Mouse (Mus musculus): Measurements from ENCODE around the gene Krt14. TPM values are rescaled to one million over a fixed set of nuclear protein-coding genes. Genes with fewer than 3 reads are reported as not detected.
"Not testable (repeated sequence)": the region's sequence is repeated elsewhere in the genome, so short reads cannot be mapped to it uniquely, and the experiment has no call there.

The Krt14 gene
- 110 and 120 TPM in 2 replicates for polyA plus RNA-seq (2016; fragmentation: Nextera tagmentation; extraction: Ambion mirVana)

DNA sequence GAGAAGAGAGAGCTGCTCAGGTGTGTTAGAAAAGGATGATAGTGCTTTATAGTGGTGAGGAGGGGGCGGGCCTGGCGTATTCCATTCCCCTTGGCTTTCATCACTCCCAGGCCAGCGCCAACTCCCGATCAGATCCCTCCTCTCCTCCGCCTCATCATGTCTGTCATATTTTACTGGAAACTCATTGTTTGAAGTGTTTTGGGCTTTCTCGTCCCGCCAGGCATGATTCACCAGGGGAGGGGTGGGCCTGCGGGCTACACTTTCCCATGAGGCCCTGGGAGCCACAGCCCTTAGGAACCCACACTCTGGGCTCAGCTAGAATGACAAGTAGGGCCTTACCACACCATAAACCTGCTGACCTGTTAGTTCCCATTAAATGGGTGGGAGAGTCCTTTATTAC is at the start of gene Krt14:
TSS of gene Krt14 (minus strand) at position 51 of the 400 bp plus-strand sequence.
- no peaks in the 10 kb centered on the region for H3K27me3 ChIP-seq
- no peak within 1 kb of the TSS for H3K9ac ChIP-seq
- no peaks in the 10 kb centered on the region for H3K4me1 ChIP-seq
- no peak within 1 kb of the TSS for H3K4me2 ChIP-seq (replicated peaks)
- H3K27ac ChIP-seq = peak within 1 kb of the TSS; percentile 63
- no peak for ATAC-seq (ENCODE audit: insufficient number of reproducible peaks, insufficient read depth, low FRiP score, low TSS enrichment)
- no peaks in the 10 kb centered on the region for H3K36me3 ChIP-seq
- 85% methylated on average over 8 of the region's 8 CpGs for WGBS
- 0 out of 2 replicates have a peak within 1 kb of the TSS, but pooled peaks have one; percentile 2 for H3K4me3 ChIP-seq
- no peaks in the 10 kb centered on the region for H3K9me3 ChIP-seq

DNA sequence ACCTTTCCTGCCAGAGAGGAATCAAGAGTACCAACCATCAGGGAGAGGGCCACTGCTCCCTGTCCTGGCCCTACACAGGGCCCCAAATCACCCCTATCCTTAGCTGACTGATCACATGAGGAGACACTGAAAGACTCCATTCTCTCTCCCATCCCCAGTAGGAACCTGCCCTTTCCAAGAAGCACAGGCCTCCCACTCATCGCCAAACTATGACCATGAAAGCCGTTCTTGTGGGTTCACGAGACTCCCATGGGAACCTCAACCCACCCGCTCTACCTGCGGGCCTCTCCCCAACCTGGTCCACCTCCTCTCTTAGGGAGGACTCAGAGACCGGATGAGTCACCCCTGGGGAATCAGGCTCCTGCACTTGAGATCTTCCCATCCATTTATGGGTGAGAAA is 48.2 kb upstream of the Krt14 start:
- Histone ChIP-seq H3K36me3 (no peaks in the 10 kb centered on the region), H3K4me2 (replicated peaks) (no peak overlapping the region), H3K9ac (no peak overlapping the region), H3K9me3 (no peaks in the 10 kb centered on the region), H3K27ac (no peak overlapping the region), H3K4me3 (no peak overlapping the region), H3K27me3 (no peaks in the 10 kb centered on the region), H3K4me1 (no peaks in the 10 kb centered on the region)
- WGBS = 92% methylated on average over 6 of the region's 6 CpGs
- ATAC-seq (ENCODE audit: insufficient number of reproducible peaks, insufficient read depth, low FRiP score, low TSS enrichment) = no peak

DNA sequence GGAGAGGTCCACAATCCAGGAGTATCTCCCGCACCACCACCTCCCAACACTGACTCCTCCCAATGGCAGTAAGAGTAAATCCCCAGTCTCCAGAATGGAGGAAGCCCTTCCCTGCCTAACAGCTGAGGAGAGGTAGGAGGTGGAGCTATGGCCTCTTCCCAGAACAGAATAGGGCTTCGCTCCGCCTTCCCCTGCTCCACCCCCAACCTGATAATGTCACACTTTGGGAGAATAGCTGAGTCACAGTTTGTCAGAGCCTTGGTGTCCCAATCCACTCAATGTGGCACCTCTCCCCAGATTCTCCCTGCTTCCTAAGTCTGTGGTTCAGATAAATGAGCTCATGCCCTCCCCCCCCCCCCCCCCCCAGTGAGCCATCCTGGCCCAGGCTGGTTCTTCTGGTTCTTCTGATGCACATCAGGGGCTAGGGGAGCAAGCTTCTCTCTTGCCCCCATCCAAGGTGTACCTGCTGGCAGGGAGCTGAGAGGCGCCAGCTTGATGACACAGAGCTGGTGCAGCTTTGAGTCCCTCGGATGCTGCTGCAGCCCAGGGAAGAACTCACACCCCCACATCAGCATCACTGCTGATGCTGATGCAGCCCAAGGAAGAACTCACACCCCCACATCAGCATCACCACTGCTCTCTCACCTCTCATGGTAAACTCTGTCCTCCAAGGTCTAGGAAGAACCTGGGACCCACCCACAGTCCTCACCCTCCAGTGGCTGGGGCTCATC is 47.2 kb upstream of the Krt14 start:
- H3K4me3 ChIP-seq = no peak overlapping the region
- no peak for ATAC-seq (ENCODE audit: insufficient number of reproducible peaks, insufficient read depth, low FRiP score, low TSS enrichment)
- no peaks in the 10 kb centered on the region for H3K4me1 ChIP-seq
- H3K27ac ChIP-seq = no peak overlapping the region
- no peaks in the 10 kb centered on the region for H3K9me3 ChIP-seq
- H3K4me2 ChIP-seq (replicated peaks) = no peak overlapping the region
- no peaks in the 10 kb centered on the region for H3K36me3 ChIP-seq
- no peak overlapping the region for H3K9ac ChIP-seq
- no peaks in the 10 kb centered on the region for H3K27me3 ChIP-seq
- 65% methylated on average over 5 of the region's 5 CpGs for WGBS

DNA sequence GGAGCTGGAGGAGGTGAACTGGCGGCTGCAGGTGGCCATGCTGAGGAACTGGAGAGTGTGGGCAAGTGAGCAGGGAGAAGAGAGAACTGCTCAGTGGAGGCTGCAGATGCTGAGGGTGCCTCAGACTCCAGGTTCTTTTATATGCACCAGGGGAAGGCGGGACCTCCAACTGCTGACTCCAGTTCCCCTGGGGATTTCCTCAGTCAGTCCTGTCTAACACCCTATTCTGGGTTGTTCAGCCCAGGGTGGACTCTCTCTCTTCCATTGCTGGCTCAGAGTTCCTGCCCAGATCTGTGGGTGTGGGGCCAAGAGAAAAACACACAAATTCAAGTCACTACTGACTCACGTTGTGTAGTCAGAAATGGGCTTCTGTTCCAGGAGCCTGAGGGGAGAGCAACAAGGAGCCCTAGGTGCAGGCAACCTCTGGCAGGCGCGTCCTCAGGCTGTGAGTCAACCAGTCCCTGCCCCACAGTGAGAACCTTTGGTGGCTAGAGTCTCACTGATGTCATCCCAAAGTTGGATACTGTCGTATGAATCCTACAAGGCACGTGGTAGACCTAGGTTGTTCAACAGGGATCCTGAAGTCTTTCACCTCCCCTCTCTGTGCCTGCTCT is 41.6 kb upstream of the Krt14 start, which contains the start of gene Krt16:
TSS of gene Krt16 (minus strand) at position 51 of the 614 bp plus-strand sequence.
- Histone ChIP-seq H3K27me3 (no peaks in the 10 kb centered on the region), H3K27ac (no peak within 1 kb of the TSS), H3K4me1 (no peaks in the 10 kb centered on the region), H3K9ac (no peak within 1 kb of the TSS), H3K4me3 (no peak within 1 kb of the TSS), H3K4me2 (replicated peaks) (no peak within 1 kb of the TSS), H3K36me3 (no peaks in the 10 kb centered on the region), H3K9me3 (no peaks in the 10 kb centered on the region)
- no peak for ATAC-seq (ENCODE audit: insufficient number of reproducible peaks, insufficient read depth, low FRiP score, low TSS enrichment)
- WGBS = 81% methylated on average over 7 of the region's 7 CpGs

DNA sequence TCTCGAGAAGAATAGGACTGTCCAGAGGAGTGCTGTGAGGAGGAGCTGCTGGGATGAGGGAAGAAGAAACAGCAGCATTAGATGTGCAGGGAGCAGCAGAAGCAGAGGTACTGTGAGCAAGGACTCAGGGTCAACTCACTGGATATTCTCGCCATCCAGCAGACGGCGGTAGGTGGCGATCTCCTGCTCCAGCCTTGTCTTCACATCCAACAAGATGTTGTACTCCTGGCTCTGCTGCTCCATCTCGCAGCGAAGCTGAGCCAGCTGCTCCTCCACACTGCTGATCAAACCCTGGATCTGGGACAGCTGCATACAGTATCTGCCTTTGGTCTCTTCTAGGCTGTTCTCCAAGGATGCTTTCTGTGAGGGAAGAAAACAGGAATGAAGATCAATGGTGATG is 39.1 kb upstream of the Krt14 start:
- H3K9me3 ChIP-seq; H3K4me2 ChIP-seq (replicated peaks); H3K4me1 ChIP-seq; H3K9ac ChIP-seq; H3K4me3 ChIP-seq; H3K36me3 ChIP-seq; ATAC-seq (ENCODE audit: insufficient number of reproducible peaks, insufficient read depth, low FRiP score, low TSS enrichment); H3K27ac ChIP-seq; H3K27me3 ChIP-seq: not testable (repeated sequence)
- WGBS = 78% methylated on average over 7 of the region's 7 CpGs

DNA sequence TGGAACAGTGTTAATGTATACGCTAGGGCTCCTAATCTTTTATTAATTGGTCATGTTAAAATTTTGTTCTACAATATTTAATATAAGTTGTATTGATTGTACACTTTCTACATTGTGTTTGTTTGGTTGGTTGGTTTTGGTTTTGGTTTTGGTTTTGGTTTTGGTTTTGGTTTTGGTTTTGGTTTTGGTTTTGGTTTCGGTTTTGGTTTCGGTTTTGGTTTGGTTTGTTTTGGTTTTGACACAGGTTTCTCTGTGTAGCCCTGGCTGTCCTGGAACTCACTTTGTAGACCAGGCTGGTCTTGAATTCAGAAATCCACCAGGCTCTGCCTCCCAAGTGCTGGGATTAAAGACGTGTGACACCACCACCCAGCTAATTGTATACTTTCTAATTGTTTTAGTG is 32.9 kb upstream of the Krt14 start:
- not testable (repeated sequence) for H3K9ac ChIP-seq; H3K36me3 ChIP-seq; H3K27me3 ChIP-seq; ATAC-seq (ENCODE audit: insufficient number of reproducible peaks, insufficient read depth, low FRiP score, low TSS enrichment); H3K4me2 ChIP-seq (replicated peaks); H3K9me3 ChIP-seq; H3K4me3 ChIP-seq; H3K4me1 ChIP-seq; H3K27ac ChIP-seq
- WGBS = 90% methylated on average over 4 of the region's 4 CpGs

DNA sequence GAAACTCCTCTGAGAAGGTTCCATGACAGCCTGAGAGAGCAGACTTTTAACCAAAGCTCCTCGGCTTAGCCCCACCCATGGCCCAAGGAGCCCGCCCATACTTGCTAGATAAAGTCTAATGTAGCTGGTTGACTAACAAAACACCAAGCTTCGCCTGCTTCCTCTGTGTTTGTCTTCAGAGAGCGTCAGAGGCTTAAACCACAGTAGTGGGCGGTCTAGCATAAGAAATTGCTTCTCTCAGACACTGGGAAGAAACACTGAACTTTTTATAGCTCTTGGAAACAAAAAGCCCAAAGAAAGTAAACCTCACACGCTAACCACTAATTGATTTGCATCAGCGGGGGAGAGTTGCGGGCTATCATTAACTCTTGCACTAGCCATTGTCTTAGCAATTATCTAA is 14.4 kb upstream of the Krt14 start:
- 76% methylated on average over 8 of the region's 8 CpGs for WGBS
- Histone ChIP-seq H3K9me3 (0 out of 2 replicates have a peak, but pooled peaks cover 3% of the 10 kb centered on the region), H3K27me3 (no peaks in the 10 kb centered on the region), H3K9ac (no peak overlapping the region), H3K4me2 (replicated peaks) (no peak overlapping the region), H3K4me3 (no peak overlapping the region), H3K27ac (no peak overlapping the region), H3K4me1 (no peaks in the 10 kb centered on the region), H3K36me3 (no peaks in the 10 kb centered on the region)
- ATAC-seq (ENCODE audit: insufficient number of reproducible peaks, insufficient read depth, low FRiP score, low TSS enrichment) = no peak

DNA sequence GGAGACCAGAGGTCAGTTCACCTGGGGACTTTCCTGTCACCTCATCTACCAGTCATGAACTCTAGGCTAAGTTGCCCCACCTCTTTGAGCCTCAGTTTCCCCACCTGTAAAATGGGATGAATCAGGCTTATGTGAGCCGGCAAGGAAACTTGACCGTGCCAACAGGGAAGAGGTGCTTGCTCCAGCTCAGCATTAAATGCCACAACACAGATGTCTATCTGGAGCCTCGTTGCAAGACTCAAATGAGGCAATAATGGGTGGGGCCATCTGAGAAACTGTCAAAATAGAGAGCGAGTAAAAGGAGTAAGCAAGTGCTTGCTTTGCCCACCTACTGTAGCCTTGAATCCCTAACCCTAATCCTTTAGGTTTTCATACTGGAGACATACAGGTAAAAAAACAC is 12.0 kb upstream of the Krt14 start:
- Histone ChIP-seq H3K36me3 (no peaks in the 10 kb centered on the region), H3K27ac (no peak overlapping the region), H3K4me3 (no peak overlapping the region), H3K9me3 (no peaks in the 10 kb centered on the region), H3K27me3 (no peaks in the 10 kb centered on the region), H3K4me2 (replicated peaks) (no peak overlapping the region), H3K4me1 (no peaks in the 10 kb centered on the region), H3K9ac (no peak overlapping the region)
- 82% methylated on average over 4 of the region's 4 CpGs for WGBS
- no peak for ATAC-seq (ENCODE audit: insufficient number of reproducible peaks, insufficient read depth, low FRiP score, low TSS enrichment)

DNA sequence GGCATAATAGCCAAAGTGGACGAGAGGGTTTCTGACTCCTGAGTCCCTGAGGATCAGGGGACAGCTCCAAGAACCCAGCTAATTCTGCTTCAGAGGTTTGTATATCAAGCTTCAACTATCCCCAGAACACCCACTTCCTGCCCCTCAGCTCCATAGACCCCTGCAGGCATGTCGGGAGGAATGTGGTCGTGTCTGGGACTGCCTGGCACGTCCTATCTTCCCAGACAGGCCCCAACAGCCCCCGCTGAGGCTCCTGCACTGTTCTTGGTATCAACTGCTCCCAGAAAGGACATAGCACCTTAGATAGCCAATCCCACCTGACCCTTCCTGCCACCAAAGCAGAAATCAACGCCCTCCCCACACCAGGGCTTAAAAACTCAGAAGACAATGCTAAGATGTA is 1.2 kb upstream of the Krt14 start:
- WGBS = 45% methylated on average over 6 of the region's 6 CpGs

DNA sequence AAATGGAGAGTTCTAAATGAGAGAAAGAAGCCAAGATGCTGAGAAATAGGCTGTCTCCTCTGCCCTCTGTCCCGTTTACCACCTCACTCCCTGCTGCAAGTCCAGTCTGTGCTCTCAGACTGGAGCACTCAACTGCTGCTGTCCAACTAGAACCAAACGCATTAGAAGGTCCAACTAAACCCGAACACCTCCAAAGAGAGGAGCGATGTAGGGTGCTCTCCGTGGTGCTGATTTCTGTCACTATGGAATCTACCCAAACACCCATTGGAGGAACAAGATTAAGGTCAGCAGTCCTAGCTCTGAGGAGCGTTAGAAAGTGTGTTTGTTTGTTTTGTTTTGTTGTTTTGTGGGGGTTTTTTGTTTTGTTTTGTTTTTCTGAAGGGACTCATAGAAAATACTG is 3.9 kb downstream of the Krt14 start:
- no peak overlapping the region for H3K4me2 ChIP-seq (replicated peaks)
- no peaks in the 10 kb centered on the region for H3K9me3 ChIP-seq
- H3K9ac ChIP-seq = no peak overlapping the region
- H3K27me3 ChIP-seq = no peaks in the 10 kb centered on the region
- no peak overlapping the region for H3K27ac ChIP-seq
- 22% methylated on average over 6 of the region's 6 CpGs for WGBS
- H3K4me1 ChIP-seq = no peaks in the 10 kb centered on the region
- no peak overlapping the region for H3K4me3 ChIP-seq
- H3K36me3 ChIP-seq = no peaks in the 10 kb centered on the region
- no peak for ATAC-seq (ENCODE audit: insufficient number of reproducible peaks, insufficient read depth, low FRiP score, low TSS enrichment)

More for the DNA sequence above, 1.2 kb upstream of the Krt14 start:
- Histone ChIP-seq H3K27me3 (no peaks in the 10 kb centered on the region), H3K9ac (no peak overlapping the region), H3K9me3 (no peaks in the 10 kb centered on the region), H3K4me1 (no peaks in the 10 kb centered on the region), H3K4me3 (no peak overlapping the region), H3K36me3 (no peaks in the 10 kb centered on the region), H3K27ac (peak overlapping the region; percentile 63; the same call in 1 of the 2 replicates), H3K4me2 (replicated peaks) (no peak overlapping the region)
- no peak for ATAC-seq (ENCODE audit: insufficient number of reproducible peaks, insufficient read depth, low FRiP score, low TSS enrichment)

DNA sequence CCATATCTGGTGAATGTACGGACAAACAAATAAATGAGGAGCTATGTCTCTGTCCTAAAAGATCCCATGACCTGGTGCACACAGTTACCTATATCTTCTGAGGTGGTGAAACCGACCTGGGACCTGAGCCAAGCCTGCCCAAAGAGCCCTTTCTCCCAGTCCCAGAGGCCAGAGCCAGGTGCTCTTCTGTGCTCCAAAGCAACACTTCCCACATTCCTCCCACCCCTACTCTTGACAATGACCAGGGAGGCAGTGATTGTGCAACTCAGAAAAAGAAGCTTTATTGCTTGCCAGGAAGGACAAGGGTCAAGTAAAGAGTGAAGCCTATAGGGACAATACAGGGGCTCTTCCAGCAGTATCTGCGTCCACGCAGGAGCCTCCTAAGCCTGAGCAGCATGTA is 4.4 kb downstream of the Krt14 start:
- H3K27ac ChIP-seq = no peak overlapping the region
- H3K27me3 ChIP-seq = no peaks in the 10 kb centered on the region
- H3K36me3 ChIP-seq = no peaks in the 10 kb centered on the region
- no peaks in the 10 kb centered on the region for H3K9me3 ChIP-seq
- no peaks in the 10 kb centered on the region for H3K4me1 ChIP-seq
- no peak overlapping the region for H3K4me2 ChIP-seq (replicated peaks)
- WGBS = 77% methylated on average over 4 of the region's 4 CpGs
- no peak for ATAC-seq (ENCODE audit: insufficient number of reproducible peaks, insufficient read depth, low FRiP score, low TSS enrichment)
- H3K4me3 ChIP-seq = no peak overlapping the region
- no peak overlapping the region for H3K9ac ChIP-seq

DNA sequence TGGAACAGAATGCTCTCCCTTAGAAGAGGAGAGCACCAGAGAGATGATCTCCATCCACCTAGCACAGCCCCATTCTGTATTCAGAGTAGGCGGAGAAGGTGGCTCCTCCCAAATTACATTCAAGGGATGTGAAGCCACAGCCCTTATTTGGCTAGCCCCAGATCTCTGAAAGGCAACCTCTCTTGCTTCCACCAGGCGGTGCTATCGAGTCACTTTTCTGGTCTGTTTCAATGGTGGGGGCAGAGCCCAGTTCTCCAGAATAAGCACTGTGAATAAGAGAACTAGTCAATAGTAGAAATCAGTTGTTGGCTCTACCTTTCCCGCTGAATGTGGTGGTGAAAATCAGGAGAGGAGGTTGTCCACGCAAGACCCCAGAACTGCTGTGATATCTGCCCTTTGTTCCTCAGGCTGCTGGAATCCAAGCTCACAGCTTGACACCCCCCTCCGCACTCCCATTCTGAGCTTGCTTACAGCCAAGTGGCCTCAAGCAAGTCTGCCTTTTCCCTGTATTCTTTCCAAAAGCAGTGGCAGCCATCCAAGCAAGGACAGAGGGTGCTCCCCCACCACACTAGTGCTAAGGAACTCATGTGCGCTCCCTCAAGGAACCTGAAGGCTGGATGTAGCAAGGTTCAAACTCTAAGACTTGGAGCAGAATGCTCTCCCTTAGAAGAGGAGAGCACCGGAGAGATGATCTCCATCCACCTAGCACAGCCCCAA is 7.1 kb downstream of the Krt14 start:
- no peaks in the 10 kb centered on the region for H3K9me3 ChIP-seq
- no peak overlapping the region for H3K27ac ChIP-seq
- H3K4me3 ChIP-seq = no peak overlapping the region
- no peaks in the 10 kb centered on the region for H3K27me3 ChIP-seq
- no peaks in the 10 kb centered on the region for H3K36me3 ChIP-seq
- 42% methylated on average over 8 of the region's 8 CpGs for WGBS
- no peak for ATAC-seq (ENCODE audit: insufficient number of reproducible peaks, insufficient read depth, low FRiP score, low TSS enrichment)
- H3K4me2 ChIP-seq (replicated peaks) = no peak overlapping the region
- no peaks in the 10 kb centered on the region for H3K4me1 ChIP-seq
- no peak overlapping the region for H3K9ac ChIP-seq

Data from embryonic facial prominence, embryonic 12.5 days (tissue).